Mouse (Mus musculus) adrenal gland, postnatal 4 days (tissue): Measurements from ENCODE around the gene 2310057N15Rik. TPM values are rescaled to one million over a fixed set of nuclear protein-coding genes. Genes with fewer than 3 reads are reported as not detected.
"Not testable (repeated sequence)": the region's sequence is repeated elsewhere in the genome, so short reads cannot be mapped to it uniquely, and the experiment has no call there.

Experiments
- DNase-seq, 2 experiments: peaks; one replicate each; pipeline ENCODE4 v3.0.0; 2021 to 2022; ENCODE audit warnings: low spot score in 2 of 2, mixed read lengths in 2 of 2
- long read RNA-seq, 2 experiments: library from polyadenylated mRNA; stranded (forward); transcript quantifications; one replicate each; pipeline ENCODE4 v2.0.0; 2021
- total RNA-seq, 2 experiments: library from RNA; stranded (reverse); gene quantifications; 2 replicates each; pipeline ENCODE4 v1.2.3; 2021

The 2310057N15Rik gene
- total RNA-seq, result not detected
- long read RNA-seq, experiment 1, result 0 reads
- long read RNA-seq, experiment 2, result 0 reads

DNA sequence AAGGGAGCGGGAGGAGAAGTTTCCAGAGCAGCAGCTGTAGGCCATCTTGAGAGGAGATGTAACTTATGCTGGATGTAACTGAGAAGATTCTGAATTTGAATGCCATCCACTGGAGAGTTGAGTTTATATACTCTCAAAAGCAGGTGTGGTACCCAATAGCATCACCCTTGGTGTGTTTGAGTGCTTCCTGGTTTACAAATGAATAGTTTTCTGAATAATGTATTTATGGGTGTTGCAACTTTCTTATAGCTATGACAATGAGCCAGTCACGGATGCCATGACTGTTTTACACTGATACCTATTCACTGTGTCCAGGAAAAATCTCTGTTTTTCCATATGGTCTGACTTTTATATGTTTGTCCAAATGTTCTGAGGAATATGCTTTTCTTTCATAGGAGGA lies at the start of gene 2310057N15Rik:
Gene 2310057N15Rik, minus strand, starts transcription at position 101 of the 400 bp plus-strand sequence.
- DNase-seq, result no peak

DNA sequence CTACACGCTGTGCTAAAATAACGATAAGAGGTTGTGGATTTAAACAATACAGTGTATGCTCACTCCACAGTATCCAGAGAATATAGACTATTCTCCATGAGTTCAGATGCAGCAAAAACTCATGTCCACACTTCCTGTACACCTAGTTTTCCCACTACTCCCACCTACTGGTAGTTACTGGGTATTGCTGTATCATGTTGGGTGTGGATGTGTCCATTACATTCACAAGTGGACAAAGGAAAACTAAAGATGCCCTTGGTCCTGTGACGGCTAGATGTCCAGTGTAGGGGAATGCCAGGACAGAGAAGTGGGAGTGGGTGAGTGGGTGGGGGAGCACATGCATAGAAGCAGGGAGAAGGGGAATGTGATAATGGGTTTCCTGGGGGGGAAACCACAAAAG lies 49.7 kb upstream of the 2310057N15Rik start:
- DNase-seq, result no peak

GRCm38 (mm10) chr16:88820066-88820465 lies 46.1 kb upstream of the 2310057N15Rik start, which contains the start of gene Krtap15:
Gene Krtap15, plus strand, starts transcription at chr16:88820215.
- no peak for DNase-seq

- no peak for DNase-seq
Measured at GRCm38 (mm10) chr16:88811827-88812226, 37.8 kb upstream of the 2310057N15Rik start, which contains the start of gene Gm20741. Gene Gm20741, minus strand, starts transcription at chr16:88812220.

DNA sequence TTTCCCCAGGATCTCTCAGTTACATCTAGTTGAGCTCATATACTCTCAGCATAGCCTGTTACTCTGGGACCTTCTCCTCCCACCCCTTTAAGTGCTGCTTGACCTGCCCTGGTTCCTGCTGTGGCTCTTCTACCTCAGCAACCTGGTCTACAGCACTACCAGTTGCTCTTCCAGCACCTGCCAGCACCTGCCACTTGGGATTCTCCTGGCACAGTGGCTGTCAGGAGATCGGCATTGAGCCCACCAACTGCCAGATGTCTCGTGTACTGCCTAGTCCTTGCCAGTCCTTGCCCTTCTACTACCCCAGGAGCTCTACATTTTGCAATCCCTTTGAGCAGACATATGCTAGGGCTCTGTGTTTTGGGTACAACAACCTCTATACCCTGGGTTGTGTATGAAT lies 12.8 kb upstream of the 2310057N15Rik start:
- no peak for DNase-seq

- no peak for DNase-seq
Measured at GRCm38 (mm10) chr16:88777596-88777995, 3.6 kb upstream of the 2310057N15Rik start, which contains the start of gene Gm5965. Gene Gm5965, plus strand, starts transcription at chr16:88777896.

GRCm38 (mm10) chr16:88758547-88758946 lies 15.5 kb downstream of the 2310057N15Rik start, which contains the start of gene 2310034C09Rik:
Gene 2310034C09Rik, plus strand, starts transcription at chr16:88758847.
- not testable (repeated sequence) for DNase-seq

DNA sequence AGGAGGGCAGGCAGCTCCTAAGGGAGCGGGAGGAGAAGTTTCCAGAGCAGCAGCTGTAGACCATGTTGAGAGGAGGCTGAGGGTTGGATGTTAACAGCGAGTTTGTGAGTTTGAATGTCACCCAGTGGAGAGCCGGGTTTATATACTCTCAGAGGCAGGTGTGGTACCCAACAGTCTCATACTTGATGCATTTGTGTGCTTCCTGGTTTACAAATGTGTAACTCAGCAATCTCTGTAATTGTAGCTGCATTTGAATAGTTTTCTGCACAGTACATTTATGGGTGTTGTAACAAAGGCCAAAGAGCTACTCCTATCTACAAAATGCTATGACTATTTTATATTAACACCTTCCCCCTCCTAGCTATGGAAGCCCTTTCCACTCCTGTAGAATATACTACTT lies 22.5 kb downstream of the 2310057N15Rik start, which contains the start of gene Krtap13:
Gene Krtap13, minus strand, starts transcription at position 101 of the 400 bp plus-strand sequence.
- DNase-seq, result not testable (repeated sequence)

- no peak for DNase-seq
Measured at GRCm38 (mm10) chr16:88747943-88748342, 26.1 kb downstream of the 2310057N15Rik start.

GRCm38 (mm10) chr16:88744750-88745340 lies 29.2 kb downstream of the 2310057N15Rik start:
- DNase-seq, result no peak

DNA sequence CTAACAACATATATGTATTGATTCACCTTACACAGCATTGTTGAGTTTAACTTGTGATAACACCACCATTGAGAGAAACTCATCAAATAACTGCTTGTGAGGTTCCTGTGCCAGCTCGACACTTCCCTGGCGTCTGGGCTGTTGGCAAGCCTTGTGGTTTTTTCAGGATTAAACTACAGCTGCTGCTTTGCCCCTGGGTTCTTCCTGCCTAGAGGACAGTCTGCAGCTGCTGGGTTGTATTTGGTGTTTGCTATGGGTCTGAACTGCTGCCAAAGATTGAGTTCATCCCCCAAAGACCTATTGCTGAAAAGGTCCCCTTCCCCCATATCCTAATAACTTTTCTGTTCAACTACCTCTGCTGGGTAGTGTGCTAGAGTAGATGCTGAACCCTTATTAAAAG lies 38.6 kb downstream of the 2310057N15Rik start:
- DNase-seq, result no peak

- DNase-seq, result no peak
Measured at GRCm38 (mm10) chr16:88728812-88729275, 45.2 kb downstream of the 2310057N15Rik start, which contains the start of gene Krtap13-1. Gene Krtap13-1, plus strand, starts transcription at chr16:88728862.

Other genes with a start within 250 kb of the 2310057N15Rik start
- gene Cldn8, start 211.0 kb downstream of the 2310057N15Rik start, total RNA-seq, result 10 to 100 TPM in 1 of 2 experiments, under 1 TPM in 1; 0.25 to 12.7 TPM
- not detected for gene Krtap24-1, start 161.9 kb downstream of the 2310057N15Rik start, total RNA-seq
- not detected for gene 2310079G19Rik, start 146.5 kb downstream of the 2310057N15Rik start, total RNA-seq
- not detected for gene Krtap26-1, start 126.4 kb downstream of the 2310057N15Rik start, total RNA-seq
- gene Krtap27-1, start 102.5 kb downstream of the 2310057N15Rik start, total RNA-seq, result not detected
- not detected for gene 2310061N02Rik, start 66.2 kb downstream of the 2310057N15Rik start, total RNA-seq
- not detected for gene Krtap13-1, start 45.3 kb downstream of the 2310057N15Rik start, total RNA-seq
- not detected for gene Krtap13, start 22.6 kb downstream of the 2310057N15Rik start, total RNA-seq
- not detected for gene 2310034C09Rik, start 15.4 kb downstream of the 2310057N15Rik start, total RNA-seq
- gene Gm5965, start 3.7 kb upstream of the 2310057N15Rik start, total RNA-seq, result not detected
- not detected for gene Gm20741, start 38.0 kb upstream of the 2310057N15Rik start, total RNA-seq
- not detected for gene Krtap15, start 46.0 kb upstream of the 2310057N15Rik start, total RNA-seq
- not detected for gene Krtap14, start 51.9 kb upstream of the 2310057N15Rik start, total RNA-seq
- gene Krtap19-1, start 95.2 kb upstream of the 2310057N15Rik start, total RNA-seq, result not detected
- not detected for gene Krtap19-2, start 100.1 kb upstream of the 2310057N15Rik start, total RNA-seq
- gene Krtap19-3, start 103.8 kb upstream of the 2310057N15Rik start, total RNA-seq, result not detected
- gene Krtap19-4, start 110.9 kb upstream of the 2310057N15Rik start, total RNA-seq, result not detected
- gene Krtap19-5, start 122.3 kb upstream of the 2310057N15Rik start, total RNA-seq, result not detected
- gene Krtap19-9b, start 158.1 kb upstream of the 2310057N15Rik start, total RNA-seq, result not detected
- not detected for gene Krtap16-3, start 188.7 kb upstream of the 2310057N15Rik start, total RNA-seq
- gene Krtap22-2, start 236.6 kb upstream of the 2310057N15Rik start, total RNA-seq, result not detected
- not detected for gene Gm10229, start 241.1 kb upstream of the 2310057N15Rik start, total RNA-seq